Mouse (Mus musculus) 416B (cell line): ENCODE results near the gene H2afy.

Source experiments
- DNase-seq: peaks from one replicate; pipeline ENCODE4 v3.0.0; 2011; ENCODE audit warnings: low read depth

H2afy gene

DNA sequence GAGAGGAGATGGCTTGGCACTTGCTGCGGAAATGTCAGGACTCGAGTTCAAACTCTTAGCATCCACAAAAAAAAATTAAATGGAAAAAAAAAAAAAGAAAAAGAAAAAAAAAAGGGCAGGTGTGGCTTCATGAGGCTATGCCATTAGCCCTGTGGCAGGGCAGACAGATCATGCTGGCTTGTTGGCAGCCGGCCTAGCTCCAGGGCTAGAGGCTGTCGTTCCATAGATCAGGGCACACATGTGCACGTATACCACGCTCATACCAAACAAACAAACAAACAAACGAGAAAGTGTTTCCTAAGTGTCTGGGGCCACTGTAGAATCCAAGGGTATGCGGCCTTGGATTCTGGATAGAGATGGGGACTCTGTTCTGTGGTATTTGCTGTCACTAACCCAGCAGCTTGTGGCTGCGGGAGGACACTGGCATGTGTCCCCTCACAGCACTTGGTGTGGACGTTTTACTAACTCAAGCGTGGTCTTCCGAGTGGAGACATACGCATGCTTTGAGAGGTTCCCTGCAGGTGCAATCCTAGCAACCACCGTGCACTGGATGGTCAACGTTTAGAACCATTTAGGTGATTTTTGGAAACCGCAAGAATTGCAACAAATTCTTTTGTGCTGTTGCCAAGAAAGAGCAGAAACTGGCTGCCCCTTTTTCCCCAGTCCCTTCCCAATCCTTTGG lies 64.4 kb downstream of the H2afy start:
- no peak for DNase-seq

DNA sequence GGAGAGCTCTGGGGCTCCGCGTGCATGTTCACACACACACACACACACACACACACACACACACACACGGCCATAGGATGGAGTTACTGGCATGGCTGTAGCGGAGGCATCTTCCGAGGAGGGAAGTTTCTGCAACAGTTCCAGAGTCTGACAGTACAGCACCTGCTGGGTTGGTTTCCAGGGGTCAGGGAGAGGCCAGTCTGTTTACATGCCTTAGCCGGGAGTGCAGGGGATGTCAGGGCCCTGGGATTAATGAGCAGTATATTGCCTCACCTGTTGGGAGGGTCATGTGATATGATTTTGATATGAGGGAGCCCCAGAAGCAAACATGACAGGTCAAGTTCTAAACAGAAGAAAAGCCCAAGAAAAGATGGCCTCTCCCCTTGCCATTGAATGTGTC lies 66.5 kb downstream of the H2afy start:
- DNase-seq: no peak

DNA sequence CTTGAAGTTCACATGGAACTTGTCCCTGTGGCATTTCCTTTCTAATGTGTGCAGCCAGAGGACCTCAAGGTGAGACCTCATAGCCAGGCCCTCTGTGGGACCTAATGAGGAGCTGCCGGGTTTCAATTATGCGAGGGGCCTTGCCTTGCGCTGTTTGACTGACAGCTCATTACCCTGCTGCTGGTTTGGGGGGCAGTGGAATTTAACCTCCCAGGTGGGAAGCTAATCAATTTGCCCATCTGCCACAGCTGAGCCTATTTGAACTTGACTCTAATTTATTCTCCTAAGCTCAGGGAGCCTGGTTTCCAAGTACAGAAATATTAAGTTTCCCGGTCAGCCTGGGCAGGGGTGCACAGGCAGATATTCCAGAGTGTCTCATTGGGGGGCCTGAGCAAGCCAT lies 67.6 kb downstream of the H2afy start:
- DNase-seq: no peak

DNA sequence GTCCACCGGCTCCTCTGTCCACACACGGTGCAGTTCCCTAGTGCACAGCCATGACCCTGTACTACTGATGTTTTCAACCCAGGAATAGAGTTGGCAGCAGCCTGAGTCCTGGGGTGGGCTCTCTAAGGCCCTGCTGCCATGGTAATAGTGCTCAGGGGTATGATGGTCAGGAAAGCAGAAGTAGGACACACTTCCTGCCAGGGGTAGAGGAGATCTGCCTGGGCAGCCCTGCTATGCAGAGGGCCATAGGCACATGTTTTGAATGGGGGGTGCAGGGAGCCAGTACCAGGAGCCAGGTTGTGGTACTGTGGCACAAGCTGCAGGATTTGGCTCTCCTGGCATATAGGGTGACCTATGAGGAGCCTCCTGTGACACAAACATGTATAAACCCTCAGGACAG lies 69.3 kb downstream of the H2afy start:
- no peak for DNase-seq

GRCm38 (mm10) chr13:56066152-56066551 lies 70.0 kb downstream of the H2afy start:
- no peak for DNase-seq

DNA sequence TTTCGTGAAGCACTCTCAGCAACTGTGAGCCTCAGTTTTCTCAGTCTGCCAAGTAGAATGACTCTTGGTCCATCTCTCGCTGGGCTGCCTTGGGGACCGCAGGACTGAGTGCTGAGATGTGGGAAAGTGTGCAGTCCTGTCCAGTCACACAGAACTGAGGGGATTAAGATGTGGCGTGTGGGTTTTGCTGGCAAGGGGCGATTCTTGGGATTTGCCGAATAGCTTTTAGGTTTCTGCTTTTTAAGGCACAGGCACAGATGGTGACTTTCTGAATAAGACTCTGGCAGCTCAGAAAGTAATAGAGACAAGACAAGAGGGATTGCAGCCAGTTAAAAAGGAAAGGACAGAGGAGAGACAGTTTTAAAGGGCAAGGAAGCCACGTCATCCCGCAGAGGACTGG lies 78.4 kb downstream of the H2afy start:
- no peak for DNase-seq

- peak; percentile 53 for DNase-seq
Measured at GRCm38 (mm10) chr13:56055720-56056119, 80.4 kb downstream of the H2afy start.

- no peak for DNase-seq
Measured at GRCm38 (mm10) chr13:56054089-56054488, 82.1 kb downstream of the H2afy start.

- no peak for DNase-seq
Measured at GRCm38 (mm10) chr13:56052781-56053180, 83.4 kb downstream of the H2afy start.

DNA sequence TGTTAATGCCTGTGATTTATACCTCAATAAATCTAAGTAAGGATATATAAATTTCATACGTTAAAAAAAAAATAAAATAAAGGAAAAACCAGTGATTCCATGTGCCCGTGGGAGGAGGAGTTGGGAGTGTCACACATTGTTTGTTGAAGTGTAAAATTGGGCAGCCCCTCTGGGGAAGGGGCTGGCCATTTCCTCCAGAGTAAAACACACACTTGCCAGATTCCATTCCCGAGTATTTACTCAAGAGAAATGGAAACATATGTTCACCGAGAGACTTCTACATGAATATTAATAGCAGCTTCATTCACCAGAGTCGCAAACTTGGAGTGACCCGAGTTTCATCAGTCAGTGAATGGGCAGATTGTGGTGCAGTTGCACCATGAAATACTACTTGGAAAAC lies 85.9 kb downstream of the H2afy start:
- DNase-seq: no peak

GRCm38 (mm10) chr13:56042221-56042620 lies 93.9 kb downstream of the H2afy start:
- no peak for DNase-seq

DNA sequence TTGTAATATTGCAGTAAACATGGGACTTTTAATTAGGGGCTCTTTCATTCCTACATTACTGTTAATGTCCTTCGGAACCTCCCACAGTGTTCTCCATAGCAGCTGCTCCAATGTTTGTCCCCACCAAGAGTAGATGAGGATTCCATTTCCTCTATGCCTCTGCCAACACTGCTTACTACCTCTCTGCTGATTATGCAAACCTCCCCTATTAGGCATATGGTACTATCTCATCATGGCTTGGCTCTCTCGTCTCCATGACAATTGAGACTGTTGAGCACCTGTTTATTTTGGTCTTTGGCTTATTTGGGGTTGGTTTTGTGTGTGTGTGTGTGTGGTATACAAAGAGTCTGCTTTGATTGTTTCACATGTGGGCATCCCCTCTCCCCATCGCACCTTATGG lies 95.5 kb downstream of the H2afy start:
- DNase-seq: no peak

- DNase-seq: peak; percentile 7
Measured at GRCm38 (mm10) chr13:56039610-56040371, 96.4 kb downstream of the H2afy start.

GRCm38 (mm10) chr13:56029006-56029405 lies 107.2 kb downstream of the H2afy start:
- DNase-seq: no peak

DNA sequence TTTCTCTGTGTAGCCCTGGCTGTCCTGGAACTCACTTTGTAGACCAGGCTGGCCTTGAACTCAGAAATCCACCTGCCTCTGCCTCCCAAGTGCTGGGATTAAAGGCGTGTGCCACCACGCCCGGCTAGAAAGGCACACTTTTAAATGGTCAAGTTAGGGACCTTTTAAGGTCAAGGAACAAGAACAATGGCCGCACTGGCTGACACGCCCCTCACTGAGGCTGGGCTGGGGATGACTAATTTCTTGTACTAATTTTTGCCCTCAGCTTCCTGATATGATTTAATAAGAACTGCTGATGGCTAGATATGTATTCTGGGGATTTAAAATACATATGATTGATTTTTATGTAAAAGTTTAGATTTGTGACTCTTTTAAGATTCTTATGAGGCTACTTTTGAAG lies 108.2 kb downstream of the H2afy start:
- peak; percentile 58 for DNase-seq

GRCm38 (mm10) chr13:56026623-56027022 lies 109.5 kb downstream of the H2afy start:
- no peak for DNase-seq

GRCm38 (mm10) chr13:56026026-56026425 lies 110.1 kb downstream of the H2afy start:
- no peak for DNase-seq

GRCm38 (mm10) chr13:56025027-56025410 lies 111.1 kb downstream of the H2afy start:
- no peak for DNase-seq

DNA sequence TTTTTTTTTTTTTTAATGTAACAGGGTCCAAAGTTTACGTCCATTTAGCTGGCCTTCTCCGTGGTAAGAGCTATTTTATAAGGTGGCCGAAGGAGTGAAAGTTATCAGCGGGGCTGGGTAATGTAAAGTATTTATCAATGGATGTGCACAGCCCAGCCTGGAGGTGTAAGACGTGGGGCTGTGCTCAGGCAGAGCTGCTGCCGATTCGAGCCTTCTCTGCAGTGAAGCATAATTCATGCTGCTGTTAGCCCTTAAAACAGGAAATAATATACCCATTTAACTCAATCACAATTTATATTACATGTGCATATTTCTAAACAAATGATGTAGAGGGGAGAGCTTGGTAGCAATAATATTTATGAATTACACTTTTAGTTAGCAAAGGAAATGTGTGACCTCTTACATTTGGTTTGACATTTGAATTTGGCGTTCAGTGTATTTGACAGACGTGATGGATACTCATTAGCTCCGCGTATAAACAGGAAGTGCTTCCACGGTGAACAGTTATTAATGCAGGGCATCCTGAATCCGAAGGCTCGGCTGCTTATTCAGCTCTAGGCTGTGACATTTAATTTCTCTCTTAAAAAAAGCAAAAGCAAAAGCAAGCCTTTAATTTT lies 111.6 kb downstream of the H2afy start:
- DNase-seq: no peak
